Mouse (Mus musculus) intestine, postnatal 0 days (tissue): Measurements from ENCODE around the gene Kctd5. TPM values are rescaled to one million over a fixed set of nuclear protein-coding genes. Genes with fewer than 3 reads are reported as not detected.

ENCODE experiments used
- ATAC-seq: fragments of 200-750 bp; cut with Nextera tagmentation; 2 replicates; pipeline ENCODE4 v1.8.0; 2017; ENCODE audit warnings: mild to moderate bottlenecking, moderate TSS enrichment, moderate library complexity
- H3K27ac ChIP-seq: fragments of 300-500 bp; sonication (generic); 2 replicates; pipeline ENCODE4 v1.5.1; 2014; ENCODE audit warnings: mild to moderate bottlenecking, low read depth, low read length, moderate library complexity
- H3K27me3 ChIP-seq: fragments of 300-500 bp; sonication (generic); replicated peaks from 2 replicates; pipeline ENCODE4 v1.6.1; 2014; ENCODE audit warnings: low read length, mixed read lengths; ENCODE audit not compliant: control insufficient read depth, insufficient read depth
- H3K36me3 ChIP-seq: fragments of 300-500 bp; sonication (generic); 2 replicates; pipeline ENCODE4 v1.6.1; 2014; ENCODE audit warnings: mild to moderate bottlenecking, moderate library complexity; ENCODE audit not compliant: control insufficient read depth, insufficient read depth
- H3K4me1 ChIP-seq: fragments of 300-500 bp; sonication (generic); replicated peaks from 2 replicates; pipeline ENCODE4 v1.6.1; 2014; ENCODE audit warnings: antibody characterized with exemption, low read length, mixed read lengths; ENCODE audit not compliant: control insufficient read depth, insufficient read depth
- H3K4me2 ChIP-seq: fragments of 300-500 bp; sonication (generic); replicated peaks from 2 replicates; pipeline ENCODE4 v1.6.1; 2014; ENCODE audit warnings: low read depth, mild to moderate bottlenecking, moderate library complexity
- H3K4me3 ChIP-seq: fragments of 300-500 bp; sonication (generic); 2 replicates; pipeline ENCODE4 v1.5.1; 2014; ENCODE audit warnings: low read depth, low read length
- H3K9ac ChIP-seq: fragments of 300-500 bp; sonication (generic); 2 replicates; pipeline ENCODE4 v1.6.1; 2014; ENCODE audit warnings: mild to moderate bottlenecking, low read depth, low read length
- H3K9me3 ChIP-seq: fragments of 300-500 bp; sonication (generic); 2 replicates; pipeline ENCODE4 v1.6.1; 2016; ENCODE audit warnings: mixed run types; ENCODE audit not compliant: control insufficient read depth
- CTCF ChIP-seq: sonication (generic); IDR thresholded peaks from 2 replicates; pipeline ENCODE4 v1.5.1; 2016; ENCODE audit warnings: low read depth, mild to moderate bottlenecking, control low read depth, antibody characterized with exemption, moderate library complexity
- WGBS: fragments of 180-500 bp; shearing (Covaris S2); extraction: QIAGEN DNeasy Blood & Tissue Kit; methylation state at CpG from one replicate; pipeline ENCODE4 v1.1.7; 2014; 5-methylcytosine and 5-hydroxymethylcytosine counted together
- microRNA-seq: library from miRNA; unstranded; fragments of <30 nt; microRNA quantifications from one replicate; pipeline ENCODE4, GENCODE M21; 2016
- polyA plus RNA-seq: library from polyadenylated mRNA; unstranded; fragments of >200 nt; fragmentation: Nextera tagmentation; extraction: Ambion mirVana; gene quantifications from 2 replicates; pipeline ENCODE4 v1.2.1, GENCODE M21; 2015

Gene Kctd5
- polyA plus RNA-seq, 1 experiment from 2014 or later: 58.5 TPM

DNA sequence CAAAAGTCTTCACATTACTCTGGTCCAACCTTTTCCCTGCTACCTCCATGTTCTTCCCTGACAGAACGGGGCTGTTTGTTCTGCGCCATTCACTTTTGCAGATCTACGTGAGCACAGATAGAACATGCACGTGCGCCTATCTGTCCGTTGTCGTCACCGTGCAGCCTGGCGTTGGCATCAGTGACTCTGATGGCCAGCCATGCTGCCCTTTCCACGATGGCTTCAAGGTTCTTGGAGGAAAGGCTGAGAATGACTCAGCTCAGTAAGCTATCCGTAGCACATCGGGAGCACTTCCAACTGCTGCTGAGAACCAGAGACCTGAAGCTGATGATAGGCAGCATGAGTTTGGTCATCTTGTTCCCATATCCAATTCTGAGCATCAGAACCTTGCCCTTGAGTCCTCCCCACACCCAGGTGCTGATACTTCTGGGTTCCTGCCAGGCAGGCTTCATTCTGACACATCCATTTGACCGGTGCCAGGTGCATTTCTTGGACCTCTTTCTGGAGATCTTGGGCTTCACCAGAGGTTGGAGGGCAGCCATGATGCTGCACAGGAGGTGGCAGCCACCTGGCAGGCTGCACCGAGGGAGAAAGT is 69.1 kb downstream of the Kctd5 start:
- Histone ChIP-seq H3K9ac (no peak overlapping the region), H3K27ac (no peak overlapping the region), H3K36me3 (no peaks in the 10 kb centered on the region), H3K4me2 (no peak overlapping the region), H3K4me1 (peaks cover 12% of the 10 kb centered on the region; the same call in 1 of the 2 replicates), H3K27me3 (no peaks in the 10 kb centered on the region), H3K4me3 (no peak overlapping the region), H3K9me3 (no peaks in the 10 kb centered on the region)
- no peak for ATAC-seq
- WGBS: 92% methylated on average over 14 of the region's 14 CpGs
- TF ChIP-seq CTCF: no peak

DNA sequence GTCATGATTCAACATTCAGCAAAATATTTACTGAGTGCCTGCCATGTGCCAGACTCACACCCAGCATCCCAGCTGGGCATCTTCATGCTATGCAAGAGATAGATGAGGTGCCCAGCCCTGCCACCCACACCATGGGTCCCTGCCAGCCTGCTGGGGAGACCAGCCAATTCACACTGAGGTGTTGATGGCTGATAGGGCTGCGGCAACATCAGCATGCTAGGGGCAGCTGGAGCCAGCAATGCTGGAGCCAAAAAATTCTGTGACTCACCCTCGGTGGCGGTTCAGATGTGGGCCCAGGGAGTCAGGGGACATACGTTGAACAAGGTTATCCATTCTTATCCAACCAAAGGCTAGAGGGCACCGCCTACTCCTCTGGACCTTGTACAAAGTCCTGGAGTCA is 72.9 kb downstream of the Kctd5 start:
- H3K27ac ChIP-seq: no peak overlapping the region

DNA sequence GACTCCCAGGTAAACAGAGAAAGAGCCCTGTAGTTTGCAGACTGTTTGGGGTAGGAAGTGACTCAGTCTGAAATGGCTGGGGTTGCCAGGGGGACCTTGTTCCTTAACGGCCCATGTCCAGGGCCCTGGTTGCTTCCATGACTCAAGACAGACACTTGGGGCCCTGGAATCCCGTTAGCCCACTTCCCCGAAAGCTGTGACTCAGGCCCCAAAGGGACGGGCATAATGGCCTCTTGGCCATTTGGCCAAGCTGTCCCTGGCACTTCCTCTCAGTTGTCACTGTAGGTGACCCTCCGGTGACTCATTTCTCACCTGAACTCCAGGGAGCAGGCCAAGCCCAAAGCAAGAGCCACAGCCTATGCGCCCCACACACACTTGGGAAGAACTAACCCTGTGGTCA is 74.9 kb downstream of the Kctd5 start:
- Histone ChIP-seq H3K27me3 (no peaks in the 10 kb centered on the region), H3K27ac (no peak overlapping the region), H3K9ac (no peak overlapping the region), H3K4me2 (no peak overlapping the region), H3K36me3 (no peaks in the 10 kb centered on the region), H3K9me3 (no peaks in the 10 kb centered on the region), H3K4me1 (0 out of 2 replicates have a peak, but pooled peaks cover 4% of the 10 kb centered on the region), H3K4me3 (no peak overlapping the region)
- no peak for ATAC-seq
- no peak for TF ChIP-seq CTCF
- WGBS: 55% methylated on average over 6 of the region's 6 CpGs

More for the DNA sequence above, 72.9 kb downstream of the Kctd5 start:
- Histone ChIP-seq H3K4me1 (0 out of 2 replicates have a peak, but pooled peaks cover 4% of the 10 kb centered on the region), H3K9ac (no peak overlapping the region), H3K4me2 (no peak overlapping the region), H3K4me3 (no peak overlapping the region), H3K27me3 (no peaks in the 10 kb centered on the region), H3K36me3 (no peaks in the 10 kb centered on the region), H3K9me3 (no peaks in the 10 kb centered on the region)
- TF ChIP-seq CTCF: no peak
- WGBS: 19% methylated on average over 5 of the region's 5 CpGs
- ATAC-seq: peak; percentile 42; the same call in 1 of the 2 replicates

DNA sequence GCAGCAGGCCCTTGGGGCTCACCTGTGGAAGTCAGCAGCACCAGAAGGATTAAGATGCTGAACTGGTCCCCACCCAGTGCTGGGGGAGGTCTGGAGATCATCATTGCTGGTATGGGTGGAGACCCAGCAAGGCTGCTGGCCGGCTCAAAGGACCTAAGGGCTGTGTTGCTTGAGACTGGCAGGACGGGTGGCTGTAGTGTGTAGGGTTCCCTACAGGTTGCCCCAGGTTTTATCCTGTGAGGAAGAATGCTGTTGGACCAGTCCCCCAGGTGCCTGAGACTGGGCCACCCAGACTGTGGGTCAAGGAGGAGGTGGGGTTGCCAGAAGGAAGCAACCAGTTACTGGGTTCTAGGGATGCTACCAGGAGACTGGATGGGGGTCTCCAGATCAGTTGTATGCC is 75.4 kb downstream of the Kctd5 start, which contains the start of gene Prss22:
Gene Prss22, minus strand, starts transcription at position 200 of the 400 bp plus-strand sequence.
- H3K27me3 ChIP-seq: no peaks in the 10 kb centered on the region
- WGBS: 55% methylated on average over 2 of the region's 2 CpGs

More for the DNA sequence above, 75.4 kb downstream of the Kctd5 start, which contains the start of gene Prss22:
- Histone ChIP-seq H3K9me3 (no peaks in the 10 kb centered on the region), H3K4me1 (0 out of 2 replicates have a peak, but pooled peaks cover 7% of the 10 kb centered on the region), H3K4me3 (no peak within 1 kb of the TSS), H3K36me3 (no peaks in the 10 kb centered on the region), H3K4me2 (no peak within 1 kb of the TSS), H3K9ac (no peak within 1 kb of the TSS), H3K27ac (no peak within 1 kb of the TSS)
- no peak for TF ChIP-seq CTCF
- ATAC-seq: no peak

Small RNAs within 50 kb of the gene (microRNA-seq; reads per million reads assigned to microRNA genes)
- not detected for gene Gm27700

Other genes starting within 250 kb of the Kctd5 start
- 994 and 1,025 TPM in 2 replicates for gene Elob, start 244.3 kb downstream of the Kctd5 start, polyA plus RNA-seq
- not detected in 2 replicates for gene Prss33, start 237.4 kb downstream of the Kctd5 start, polyA plus RNA-seq
- gene Prss32, start 229.6 kb downstream of the Kctd5 start, polyA plus RNA-seq: 16.2 and 23.1 TPM in 2 replicates
- gene Prss41, start 229.3 kb downstream of the Kctd5 start, polyA plus RNA-seq: 5.2 and 6.2 TPM in 2 replicates
- not detected in 2 replicates for gene Prss21, start 205.4 kb downstream of the Kctd5 start, polyA plus RNA-seq
- 3.8 and 6.3 TPM in 2 replicates for gene Dcpp1, start 192.6 kb downstream of the Kctd5 start, polyA plus RNA-seq
- gene Dcpp2, start 192.6 kb downstream of the Kctd5 start, polyA plus RNA-seq: not detected in 2 replicates
- 4.7 and 7.6 TPM in 2 replicates for gene Dcpp3, start 156.0 kb downstream of the Kctd5 start, polyA plus RNA-seq
- not detected in 2 replicates for gene Sbp, start 131.8 kb downstream of the Kctd5 start, polyA plus RNA-seq
- not detected in 2 replicates for gene Sbpl, start 118.2 kb downstream of the Kctd5 start, polyA plus RNA-seq
- gene Prss30, start 92.9 kb downstream of the Kctd5 start, polyA plus RNA-seq: 4.7 and 12.1 TPM in 2 replicates
- gene Prss22, start 75.4 kb downstream of the Kctd5 start, polyA plus RNA-seq: 0.09 TPM in 1 of 2 replicates, not detected in the other
- gene Prss27, start 35.3 kb downstream of the Kctd5 start, polyA plus RNA-seq: 0.12 and 0.18 TPM in 2 replicates
- gene Pdpk1, start 77.4 kb upstream of the Kctd5 start, polyA plus RNA-seq: 24.7 and 28.4 TPM in 2 replicates
- 159 and 172 TPM in 2 replicates for gene Amdhd2, start 90.3 kb upstream of the Kctd5 start, polyA plus RNA-seq
- gene Atp6v0c, start 96.2 kb upstream of the Kctd5 start, polyA plus RNA-seq: 1,362 and 1,364 TPM in 2 replicates
- 3.1 and 3.4 TPM in 2 replicates for gene Tbc1d24, start 132.1 kb upstream of the Kctd5 start, polyA plus RNA-seq
- gene Ntn3, start 136.0 kb upstream of the Kctd5 start, polyA plus RNA-seq: 2.0 and 2.1 TPM in 2 replicates
- 6.8 and 7.3 TPM in 2 replicates for gene Tedc2, start 147.4 kb upstream of the Kctd5 start, polyA plus RNA-seq
- 7.8 and 8.6 TPM in 2 replicates for gene Ccnf, start 178.0 kb upstream of the Kctd5 start, polyA plus RNA-seq